Mouse (Mus musculus) cerebellum, adult 2 months (tissue): Measurements from ENCODE around the gene Drd5. TPM values are rescaled to one million over a fixed set of nuclear protein-coding genes. Genes with fewer than 3 reads are reported as not detected.

Experiments used
- DNase-seq, 2 experiments: peaks; one replicate each; pipeline ENCODE4 v3.0.0; 2021
- H3K27ac ChIP-seq: fragments of 200-500 bp; 2 replicates; pipeline ENCODE4 v1.5.1; 2012; ENCODE audit warnings: low read length, control low read depth, inconsistent platforms; ENCODE audit not compliant: insufficient read depth
- H3K27me3 ChIP-seq: fragments of 200-500 bp; 2 replicates; pipeline ENCODE4 v1.6.1; 2012; ENCODE audit warnings: inconsistent platforms, mild to moderate bottlenecking, low read length, moderate library complexity; ENCODE audit not compliant: control insufficient read depth, insufficient read depth
- H3K4me1 ChIP-seq: fragments of 200-500 bp; 2 replicates; pipeline ENCODE4 v1.6.1; 2011; ENCODE audit warnings: low read length; ENCODE audit not compliant: control insufficient read depth, insufficient read depth
- H3K4me3 ChIP-seq: fragments of 200-500 bp; replicated peaks from 2 replicates; pipeline ENCODE3; 2011; ENCODE audit warnings: mild to moderate bottlenecking, low read depth, low read length, control low read depth; ENCODE audit not compliant: insufficient read depth
- CTCF ChIP-seq: fragments of 200-500 bp; IDR thresholded peaks from 2 replicates; pipeline ENCODE4 v1.5.1; 2011; ENCODE audit warnings: low read depth, mild to moderate bottlenecking, control low read depth, low read length, moderate library complexity, borderline replicate concordance; ENCODE audit not compliant: insufficient read depth
- POLR2A ChIP-seq: fragments of 200-500 bp; IDR thresholded peaks from 2 replicates; pipeline ENCODE4 v1.6.1; 2011; ENCODE audit warnings: low read length, control low read depth, borderline replicate concordance; ENCODE audit not compliant: insufficient read depth
- WGBS: fragments of 180-500 bp; shearing (Covaris S2); methylation state at CpG from one replicate; pipeline ENCODE4 v1.1.7; 2018; 5-methylcytosine and 5-hydroxymethylcytosine counted together
- polyA plus RNA-seq: library from polyadenylated mRNA; depleted of rRNA; stranded (reverse); fragments of >200 nt; gene quantifications from 2 replicates; pipeline ENCODE4 v1.2.3, GENCODE M21; 2012; rRNA removed

Gene Drd5
- polyA plus RNA-seq, 1 experiment, result 1.7 TPM

DNA sequence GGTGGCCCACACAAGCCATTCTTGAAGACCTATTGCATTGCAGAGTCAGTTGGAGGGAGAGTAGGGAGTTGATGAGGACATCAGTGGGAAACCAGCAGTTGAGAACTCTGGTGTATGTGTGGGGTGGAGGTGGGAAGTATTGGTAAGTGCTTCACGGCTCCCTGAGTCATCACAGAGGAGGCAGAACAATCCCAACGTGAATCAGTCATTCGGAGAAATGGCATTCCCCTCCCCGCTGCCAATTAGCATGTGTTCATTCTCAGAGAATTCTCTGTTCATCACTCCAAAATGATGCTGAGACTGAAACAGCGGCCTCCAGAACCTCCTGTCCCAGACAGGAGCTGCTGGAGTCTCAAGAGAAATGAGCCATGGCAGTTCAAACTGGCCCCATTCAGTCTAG lies 45.2 kb downstream of the Drd5 start:
- Histone ChIP-seq H3K4me1 (no peaks in the 10 kb centered on the region), H3K27ac (no peak overlapping the region), H3K27me3 (no peaks in the 10 kb centered on the region), H3K4me3 (no peak overlapping the region)
- no peak for DNase-seq
- 77% methylated on average over 5 of the region's 5 CpGs for WGBS
- no peak for TF ChIP-seq POLR2A
- TF ChIP-seq CTCF, result no peak

DNA sequence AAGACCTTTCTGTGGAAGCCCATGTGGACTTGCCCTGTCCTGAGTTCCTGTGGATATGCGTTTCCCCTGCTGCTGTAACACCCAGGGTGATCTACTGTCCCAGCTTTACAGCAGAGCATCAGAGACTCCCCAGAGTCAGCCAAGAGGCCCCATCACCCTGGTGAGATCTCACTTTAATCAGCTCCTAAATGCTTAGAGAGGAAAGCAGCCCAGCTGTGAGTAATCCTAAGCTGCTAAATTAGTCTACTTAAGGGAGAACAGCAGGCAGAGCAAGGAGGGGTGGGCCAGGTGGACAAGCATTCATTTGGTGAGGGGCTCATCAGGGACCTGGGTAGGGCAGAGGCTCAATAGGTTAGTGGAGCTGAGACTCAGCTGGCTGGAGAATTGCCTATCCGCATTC lies 46.4 kb downstream of the Drd5 start:
- no peak overlapping the region for H3K27ac ChIP-seq
- TF ChIP-seq POLR2A (no peak), CTCF (no peak)
- H3K4me3 ChIP-seq, result no peak overlapping the region
- WGBS, result 93% methylated on average over 2 of the region's 2 CpGs
- DNase-seq, result no peak
- no peaks in the 10 kb centered on the region for H3K4me1 ChIP-seq
- no peaks in the 10 kb centered on the region for H3K27me3 ChIP-seq

DNA sequence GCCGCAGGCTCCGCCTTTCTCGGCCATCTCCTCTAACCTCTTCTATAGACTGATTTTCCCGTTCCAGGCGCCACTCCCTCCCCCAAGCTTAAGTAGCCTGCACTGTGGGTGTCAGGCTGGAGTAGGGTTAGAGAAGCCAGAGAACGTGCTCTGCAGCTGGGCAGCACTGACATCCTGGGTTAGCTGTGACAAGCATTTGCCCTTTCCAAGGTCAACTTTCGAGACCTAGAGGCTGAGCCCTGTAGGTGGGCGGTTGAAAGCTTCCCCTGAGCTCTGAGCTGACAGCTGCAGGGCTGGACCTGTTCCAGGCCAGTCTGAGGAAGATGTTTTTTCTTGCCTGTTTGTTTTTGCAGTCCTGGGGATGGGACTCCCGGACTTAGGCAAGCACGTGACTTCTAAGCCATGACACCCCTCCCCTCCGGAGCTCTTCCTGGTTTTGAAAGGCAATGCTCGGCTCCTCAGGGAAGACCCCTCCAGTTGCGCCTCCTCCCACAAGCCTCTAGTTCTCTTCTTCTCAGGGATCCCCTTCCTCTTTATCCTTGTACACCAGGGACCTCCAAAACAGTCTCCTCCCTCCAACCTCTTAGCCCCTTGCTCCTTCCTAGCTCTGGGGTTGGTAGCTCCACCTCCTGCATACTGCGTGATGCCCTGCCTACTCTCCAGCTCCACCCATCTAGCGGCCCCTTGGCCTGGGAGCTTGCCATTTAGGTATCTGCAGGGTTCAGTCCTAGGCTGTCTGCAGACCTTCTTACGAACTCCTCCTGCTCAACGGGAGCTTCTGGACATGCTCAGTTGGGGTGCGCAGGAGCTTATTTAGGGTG lies 47.7 kb downstream of the Drd5 start:
- Histone ChIP-seq H3K4me3 (no peak overlapping the region), H3K27ac (no peak overlapping the region), H3K4me1 (no peaks in the 10 kb centered on the region), H3K27me3 (no peaks in the 10 kb centered on the region)
- peak in 1 of 2 experiments; percentile 8 for DNase-seq
- 14% methylated on average over 18 of the region's 18 CpGs for WGBS
- TF ChIP-seq CTCF, result no peak
- no peak for TF ChIP-seq POLR2A

DNA sequence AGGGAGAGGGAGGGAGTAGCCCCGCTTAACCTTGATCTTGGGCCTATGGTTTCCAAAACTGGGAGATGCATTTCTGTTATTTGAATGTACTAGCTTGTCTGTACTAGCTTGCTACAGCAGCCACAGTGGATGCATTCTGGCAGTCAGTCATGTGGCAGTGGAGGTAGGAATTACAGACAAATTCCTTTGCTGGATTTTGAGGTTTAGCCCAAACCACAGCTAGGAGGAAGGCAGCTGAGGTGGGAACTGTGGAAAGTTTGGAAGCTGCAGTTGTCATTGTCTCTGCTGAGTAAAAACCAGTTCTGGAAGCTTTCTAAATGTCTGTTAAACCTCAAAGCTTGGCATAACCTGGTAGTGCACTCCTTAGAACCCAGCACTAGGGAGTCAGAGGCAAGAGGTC lies 52.1 kb downstream of the Drd5 start:
- WGBS, result 67% methylated on average over 1 of the region's 1 CpGs
- no peak overlapping the region for H3K4me3 ChIP-seq
- DNase-seq, result no peak
- H3K27me3 ChIP-seq, result no peaks in the 10 kb centered on the region
- no peak overlapping the region for H3K27ac ChIP-seq
- H3K4me1 ChIP-seq, result no peaks in the 10 kb centered on the region
- no peak for TF ChIP-seq POLR2A

Other genes starting within 250 kb of the Drd5 start
- 1,023 and 1,122 TPM in 2 replicates for gene Nsg1, start 159.5 kb upstream of the Drd5 start, polyA plus RNA-seq
- 18.7 and 20.4 TPM in 2 replicates for gene Zbtb49, start 98.9 kb upstream of the Drd5 start, polyA plus RNA-seq
- gene Lyar, start 98.9 kb upstream of the Drd5 start, polyA plus RNA-seq, result 19.5 and 20.0 TPM in 2 replicates
- 56.0 and 57.8 TPM in 2 replicates for gene Tmem128, start 59.2 kb upstream of the Drd5 start, polyA plus RNA-seq
- 0.03 and 0.06 TPM in 2 replicates for gene Otop1, start 43.4 kb upstream of the Drd5 start, polyA plus RNA-seq
- gene Slc2a9, start 183.8 kb downstream of the Drd5 start, polyA plus RNA-seq, result 1.6 and 1.8 TPM in 2 replicates
- 157 TPM in 2 replicates for gene Wdr1, start 243.9 kb downstream of the Drd5 start, polyA plus RNA-seq